Mouse (Mus musculus): ENCODE data around the gene Fyn. TPM values are rescaled to one million over a fixed set of nuclear protein-coding genes. Genes with fewer than 3 reads are reported as not detected.
A peak's percentile ranks its signal among the peaks of the same experiment; 100 is the strongest.

The Fyn gene
- polyA plus RNA-seq, 1 experiment from 2014 or later = 79.1 TPM

DNA sequence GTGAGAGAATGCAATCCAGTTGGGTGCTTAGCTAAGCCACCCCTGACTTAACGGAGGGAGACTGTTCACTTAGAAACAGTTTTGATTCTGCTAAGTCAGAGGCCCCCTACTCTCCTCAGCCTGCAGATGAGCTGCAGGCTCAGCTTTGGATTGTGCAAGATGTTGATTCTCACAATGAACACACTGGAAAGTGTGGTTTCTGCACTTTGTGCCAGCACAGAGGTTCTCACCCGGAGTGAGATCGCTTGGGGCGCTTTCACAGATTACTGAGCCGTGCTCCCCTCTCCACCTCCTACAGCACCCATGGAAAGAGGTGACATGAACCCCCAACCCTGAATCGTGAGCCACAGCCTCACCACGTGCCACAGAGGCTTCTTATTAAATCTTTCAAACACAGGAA, 100.7 kb downstream of the Fyn start:
- WGBS = 79% methylated on average over 7 of the region's 7 CpGs
- Histone ChIP-seq H3K27ac (replicated peaks) (no peak overlapping the region), H3K9me3 (no peaks in the 10 kb centered on the region), H3K27me3 (no peaks in the 10 kb centered on the region), H3K4me2 (no peak overlapping the region), H3K9ac (no peak overlapping the region), H3K4me1 (replicated peaks) (peaks cover 38% of the 10 kb centered on the region), H3K36me3 (no peaks in the 10 kb centered on the region), H3K4me3 (no peak overlapping the region)
- no peak for ATAC-seq (ENCODE audit: low FRiP score, low read depth)

DNA sequence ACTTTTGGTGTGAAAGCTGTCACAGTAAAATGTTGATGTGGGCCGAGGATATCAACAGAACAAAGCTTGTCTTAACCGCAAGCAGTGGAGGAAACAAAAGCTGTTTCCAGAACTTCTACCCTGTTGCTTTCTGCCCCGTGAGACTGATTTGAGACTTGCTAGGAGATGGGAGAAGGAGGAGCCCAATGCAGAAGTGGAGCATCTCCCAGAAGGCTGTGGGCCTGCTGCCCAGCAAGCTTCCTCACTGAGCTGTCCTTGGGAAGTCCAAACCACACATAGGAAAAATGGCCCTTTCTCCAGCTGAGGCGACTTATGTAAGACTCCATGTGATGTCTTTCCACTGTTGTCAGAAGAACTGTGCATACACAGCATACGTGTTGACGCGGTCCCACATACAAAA, 101.7 kb downstream of the Fyn start:
- 76% methylated on average over 7 of the region's 7 CpGs for whole genome bisulfite sequencing
- peaks cover 38% of the 10 kb centered on the region for H3K4me1 ChIP-seq (replicated peaks)
- no peak overlapping the region for H3K4me3 ChIP-seq
- H3K9me3 ChIP-seq = no peaks in the 10 kb centered on the region
- H3K36me3 ChIP-seq = no peaks in the 10 kb centered on the region
- ATAC-seq (ENCODE audit: low FRiP score, low read depth) = no peak
- H3K4me2 ChIP-seq = no peak overlapping the region
- H3K27ac ChIP-seq (replicated peaks) = no peak overlapping the region
- H3K27me3 ChIP-seq = no peaks in the 10 kb centered on the region
- no peak overlapping the region for H3K9ac ChIP-seq

DNA sequence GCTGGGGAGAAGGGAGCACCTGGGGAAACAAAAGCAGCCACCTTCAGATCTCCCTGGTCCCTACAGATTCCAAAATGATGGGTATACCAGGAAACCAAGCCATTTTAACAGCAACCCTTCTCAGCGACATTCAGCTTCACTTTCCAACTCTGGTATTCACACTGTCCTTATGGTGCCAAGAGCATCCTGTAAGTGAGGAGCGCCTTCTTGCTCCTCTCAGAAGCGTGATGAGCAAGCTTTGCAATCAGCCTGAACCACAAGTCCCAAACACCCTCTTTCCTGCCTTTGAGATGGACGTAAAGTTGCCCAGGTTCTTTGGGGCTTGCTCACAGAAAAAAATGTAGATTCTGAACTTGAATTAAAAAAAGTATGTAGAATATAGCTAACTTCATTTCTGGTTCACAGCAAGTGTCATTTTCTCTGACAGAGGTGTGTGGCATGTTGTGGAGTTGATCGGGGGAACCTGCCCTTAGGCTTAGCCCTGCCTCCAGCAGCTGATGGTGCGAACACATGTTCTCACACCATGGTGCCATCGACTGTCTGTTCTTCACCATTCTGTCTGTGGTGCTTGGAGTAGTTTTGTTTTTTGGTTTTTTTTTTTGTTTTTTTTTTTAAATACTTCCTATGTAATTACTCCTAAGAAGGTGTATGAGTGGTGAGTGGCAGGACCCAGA, 102.5 kb downstream of the Fyn start:
- Histone ChIP-seq H3K27ac (replicated peaks) (peak overlapping the region; percentile 76), H3K9ac (peak overlapping the region; percentile 6; the same call in 1 of the 2 replicates), H3K4me1 (replicated peaks) (peaks cover 34% of the 10 kb centered on the region), H3K9me3 (no peaks in the 10 kb centered on the region), H3K4me3 (no peak overlapping the region), H3K4me2 (peak overlapping the region; percentile 42; the same call in 1 of the 2 replicates), H3K36me3 (no peaks in the 10 kb centered on the region), H3K27me3 (no peaks in the 10 kb centered on the region)
- no peak for ATAC-seq (ENCODE audit: low FRiP score, low read depth)
- 65% methylated on average over 7 of the region's 7 CpGs for WGBS

DNA sequence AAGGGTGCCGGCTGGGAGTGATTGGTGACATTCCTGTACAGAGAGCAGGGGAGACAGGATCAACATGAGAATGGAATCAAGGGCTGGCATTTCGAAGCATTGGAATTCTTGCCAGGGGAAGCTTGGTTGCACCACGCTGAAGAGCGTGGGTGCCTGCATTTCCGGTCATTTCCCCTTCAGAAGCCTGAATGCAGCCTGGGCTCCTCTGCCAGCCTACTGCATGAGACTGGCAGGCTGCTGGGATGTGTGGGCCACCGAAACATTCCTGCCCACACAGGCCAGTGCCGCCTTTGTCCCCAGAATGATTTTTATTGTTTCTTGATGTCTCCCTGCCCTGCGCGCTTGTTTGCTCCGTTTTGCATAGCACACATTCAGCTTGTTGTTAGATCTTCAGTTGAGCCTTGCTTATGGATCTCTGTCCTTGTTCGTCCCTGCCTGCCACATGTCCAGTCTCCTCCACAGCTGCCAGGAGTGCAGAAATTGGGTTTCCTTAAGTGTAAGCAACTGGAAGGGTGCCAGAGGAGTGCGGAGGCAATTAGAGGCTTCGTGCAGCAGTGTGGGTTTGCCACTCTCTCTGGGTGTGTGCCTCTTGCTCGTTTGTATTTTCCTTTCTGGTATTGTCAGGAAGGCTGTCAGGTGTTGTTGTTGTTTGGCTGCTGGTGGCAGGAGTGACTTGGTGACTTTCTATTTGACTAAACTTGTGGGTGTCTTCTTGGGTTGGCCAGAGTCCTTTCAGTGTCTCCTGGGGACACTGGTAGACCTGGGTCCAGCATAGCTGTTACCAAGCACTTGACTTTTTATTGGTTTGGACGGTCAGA, 103.3 kb downstream of the Fyn start:
- H3K9ac ChIP-seq = peak overlapping the region; percentile 6
- H3K27me3 ChIP-seq = no peaks in the 10 kb centered on the region
- H3K4me3 ChIP-seq = no peak overlapping the region
- peak overlapping the region; percentile 76 for H3K27ac ChIP-seq (replicated peaks)
- no peaks in the 10 kb centered on the region for H3K36me3 ChIP-seq
- WGBS = 37% methylated on average over 15 of the region's 15 CpGs
- peak; percentile 72 for ATAC-seq (ENCODE audit: low FRiP score, low read depth)
- H3K4me1 ChIP-seq (replicated peaks) = peaks cover 33% of the 10 kb centered on the region
- peak overlapping the region; percentile 42 for H3K4me2 ChIP-seq
- no peaks in the 10 kb centered on the region for H3K9me3 ChIP-seq

DNA sequence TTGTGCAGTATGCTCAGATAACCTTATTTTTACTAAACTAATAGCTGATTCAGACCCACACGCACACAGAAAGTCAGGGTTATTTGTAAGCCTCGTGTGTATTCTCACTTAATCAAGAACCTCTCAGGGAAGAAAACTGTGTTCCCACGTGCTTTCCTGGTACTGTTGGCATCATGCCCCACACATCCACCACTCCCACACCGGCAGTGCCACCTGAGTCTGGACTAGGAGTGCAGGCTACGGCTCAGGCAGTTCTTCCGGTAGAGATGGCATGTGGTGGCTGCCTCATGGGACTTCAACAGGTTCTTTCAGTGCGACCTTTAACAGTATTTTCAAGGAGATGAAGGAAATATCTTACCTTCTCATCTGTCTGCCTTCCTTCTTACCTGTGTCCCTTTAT, 104.3 kb downstream of the Fyn start:
- H3K27me3 ChIP-seq = no peaks in the 10 kb centered on the region
- ATAC-seq (ENCODE audit: low FRiP score, low read depth) = no peak
- H3K36me3 ChIP-seq = no peaks in the 10 kb centered on the region
- no peaks in the 10 kb centered on the region for H3K9me3 ChIP-seq
- H3K9ac ChIP-seq = no peak overlapping the region
- WGBS = 53% methylated on average over 7 of the region's 7 CpGs
- no peak overlapping the region for H3K27ac ChIP-seq (replicated peaks)
- H3K4me3 ChIP-seq = no peak overlapping the region
- H3K4me2 ChIP-seq = no peak overlapping the region
- peaks cover 33% of the 10 kb centered on the region for H3K4me1 ChIP-seq (replicated peaks)

DNA sequence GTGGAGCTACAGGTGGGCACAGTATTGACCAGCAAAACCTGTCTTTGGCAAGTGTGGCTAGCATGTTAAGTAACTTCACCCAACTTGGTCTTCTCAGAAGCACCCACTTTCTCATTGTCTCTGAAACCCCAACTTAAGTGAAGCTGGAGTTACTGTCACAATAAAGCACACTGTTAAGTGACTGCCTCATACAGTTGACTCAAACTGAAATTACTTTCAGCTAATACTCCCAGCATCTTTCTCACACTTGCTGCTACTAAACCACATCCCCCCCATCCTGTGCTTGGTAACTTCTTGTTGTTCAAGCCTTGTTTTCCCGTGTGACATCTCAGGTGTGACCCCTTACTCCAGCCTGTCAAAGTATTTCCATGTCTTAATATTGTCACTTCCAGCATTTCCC, 110.7 kb downstream of the Fyn start:
- Histone ChIP-seq H3K9me3 (no peaks in the 10 kb centered on the region), H3K4me1 (replicated peaks) (peaks cover 17% of the 10 kb centered on the region), H3K4me2 (no peak overlapping the region), H3K4me3 (no peak overlapping the region), H3K9ac (no peak overlapping the region), H3K27me3 (no peaks in the 10 kb centered on the region), H3K36me3 (no peaks in the 10 kb centered on the region), H3K27ac (replicated peaks) (no peak overlapping the region)
- ATAC-seq (ENCODE audit: low FRiP score, low read depth) = no peak
- WGBS = 95% methylated on average over 1 of the region's 1 CpGs

DNA sequence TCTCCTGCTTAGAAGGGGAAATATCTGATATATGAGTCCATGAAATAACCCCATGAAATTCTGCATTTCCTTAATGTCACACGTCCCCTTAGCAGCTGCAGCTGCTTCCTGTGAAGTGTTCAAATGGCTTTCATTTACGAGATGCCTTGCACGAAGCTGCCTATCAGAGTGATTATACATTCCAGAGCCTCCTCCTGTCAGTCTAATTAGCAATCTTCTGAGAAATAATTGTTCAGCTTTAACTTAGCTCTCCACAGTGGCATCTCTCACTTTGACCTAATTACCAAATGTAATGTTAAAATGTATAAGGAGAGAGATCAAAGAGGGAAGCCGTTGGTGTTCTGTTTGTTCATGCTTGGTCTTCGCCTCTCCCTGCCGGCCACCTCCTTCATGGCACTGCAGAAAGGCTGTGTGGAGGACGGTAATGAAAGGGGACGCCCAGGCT, 115.7 kb downstream of the Fyn start:
- Histone ChIP-seq H3K9ac (no peak overlapping the region), H3K4me2 (peak overlapping the region; percentile 14), H3K4me1 (replicated peaks) (peaks cover 65% of the 10 kb centered on the region), H3K27me3 (no peaks in the 10 kb centered on the region), H3K4me3 (no peak overlapping the region), H3K36me3 (no peaks in the 10 kb centered on the region), H3K9me3 (no peaks in the 10 kb centered on the region), H3K27ac (replicated peaks) (peak overlapping the region; percentile 73)
- 6% methylated on average over 8 of the region's 8 CpGs for WGBS
- peak; percentile 28; the same call in 1 of the 2 replicates for ATAC-seq (ENCODE audit: low FRiP score, low read depth)

DNA sequence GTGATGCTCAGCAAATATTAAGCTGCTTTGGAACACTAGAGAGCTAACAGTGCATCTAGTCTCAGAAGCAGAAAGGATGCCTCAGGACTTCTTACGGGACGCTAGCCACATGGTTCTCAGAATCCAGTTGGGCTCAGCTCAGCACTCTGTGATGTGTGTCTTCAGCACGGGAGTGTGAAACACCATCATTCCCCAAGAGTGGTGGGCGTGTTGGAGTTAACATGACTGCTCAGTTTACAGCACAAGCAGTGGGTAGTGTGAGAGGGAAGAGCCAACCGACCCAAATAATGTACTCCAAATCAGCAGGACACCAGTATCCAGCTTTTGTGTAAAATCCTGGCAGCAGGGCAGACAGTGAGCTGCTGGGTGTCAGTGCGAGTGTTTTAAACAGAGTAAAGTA, 116.2 kb downstream of the Fyn start:
- Histone ChIP-seq H3K36me3 (no peaks in the 10 kb centered on the region), H3K4me2 (peak overlapping the region; percentile 14), H3K4me1 (replicated peaks) (peaks cover 67% of the 10 kb centered on the region), H3K9me3 (no peaks in the 10 kb centered on the region), H3K27ac (replicated peaks) (peak overlapping the region; percentile 73), H3K9ac (no peak overlapping the region), H3K4me3 (no peak overlapping the region), H3K27me3 (no peaks in the 10 kb centered on the region)
- ATAC-seq (ENCODE audit: low FRiP score, low read depth) = peak; percentile 35; the same call in 1 of the 2 replicates
- WGBS = 24% methylated on average over 6 of the region's 6 CpGs

DNA sequence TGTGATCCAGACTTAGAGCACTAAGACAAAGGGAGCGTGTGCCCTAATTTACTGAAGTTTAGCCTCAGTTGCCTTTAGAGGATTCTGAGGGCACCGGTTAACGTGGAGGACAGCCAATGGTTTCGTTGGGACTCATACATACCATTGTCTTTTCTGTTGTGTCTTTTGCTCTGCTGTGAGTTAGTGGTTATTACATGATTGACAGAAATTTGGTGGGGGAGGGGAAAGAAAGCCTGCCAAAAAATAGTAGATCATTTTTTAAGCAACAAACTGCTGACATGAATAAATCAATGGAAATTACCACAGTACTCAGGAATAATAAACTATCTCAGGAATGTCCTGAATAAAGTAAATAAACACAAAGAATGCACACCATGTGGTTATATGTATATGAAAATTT, 117.3 kb downstream of the Fyn start:
- H3K36me3 ChIP-seq = no peaks in the 10 kb centered on the region
- no peaks in the 10 kb centered on the region for H3K9me3 ChIP-seq
- ATAC-seq (ENCODE audit: low FRiP score, low read depth) = no peak
- H3K4me3 ChIP-seq = no peak overlapping the region
- no peak overlapping the region for H3K4me2 ChIP-seq
- peaks cover 72% of the 10 kb centered on the region for H3K4me1 ChIP-seq (replicated peaks)
- H3K27me3 ChIP-seq = no peaks in the 10 kb centered on the region
- no peak overlapping the region for H3K9ac ChIP-seq
- no peak overlapping the region for H3K27ac ChIP-seq (replicated peaks)
- whole genome bisulfite sequencing = 69% methylated on average over 4 of the region's 4 CpGs

DNA sequence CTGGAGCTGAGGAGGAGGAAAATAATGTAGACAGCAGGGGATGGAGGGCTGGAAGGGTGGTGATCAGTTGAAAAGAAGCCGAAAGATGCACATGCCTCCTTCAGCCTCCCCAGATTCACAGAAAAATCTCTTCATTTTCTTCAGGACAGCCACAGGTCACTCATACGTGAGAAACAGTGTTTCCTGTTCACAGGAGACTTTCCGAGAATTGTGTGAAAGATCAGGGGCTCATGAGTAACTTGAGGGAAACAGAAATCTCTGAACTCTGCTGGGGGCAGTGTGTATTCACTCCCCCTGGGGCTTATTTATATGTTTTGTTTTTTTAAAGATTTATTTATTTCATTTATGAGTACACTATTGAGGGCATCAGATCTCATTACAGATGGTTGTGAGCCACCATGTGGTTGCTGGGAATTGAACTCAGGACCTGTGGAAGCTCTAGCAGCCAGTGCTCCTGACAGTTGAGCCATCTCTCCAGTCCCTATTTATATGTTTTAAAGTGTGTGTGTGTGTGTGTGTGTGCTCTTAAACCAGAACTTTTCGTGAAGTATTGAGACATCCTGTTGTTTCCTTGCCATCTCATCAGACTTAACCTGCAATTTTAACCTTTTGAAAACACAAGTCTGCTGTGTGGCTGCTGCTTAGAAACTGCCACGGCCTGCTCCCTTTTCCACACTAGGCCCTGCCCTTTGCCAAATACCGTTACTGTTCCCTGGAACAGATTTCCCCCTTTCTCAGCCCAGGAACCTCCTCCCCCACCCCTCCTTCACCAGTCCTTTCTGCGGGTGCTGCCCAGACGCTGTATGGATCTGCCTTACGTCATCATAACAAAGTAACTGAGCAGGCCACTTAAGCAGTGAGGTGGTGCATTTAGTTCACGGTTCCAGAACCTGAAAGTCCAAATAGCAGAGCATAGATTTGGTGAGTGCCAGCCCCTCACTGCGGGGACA, 118.1 kb downstream of the Fyn start:
- WGBS = 39% methylated on average over 11 of the region's 11 CpGs

DNA sequence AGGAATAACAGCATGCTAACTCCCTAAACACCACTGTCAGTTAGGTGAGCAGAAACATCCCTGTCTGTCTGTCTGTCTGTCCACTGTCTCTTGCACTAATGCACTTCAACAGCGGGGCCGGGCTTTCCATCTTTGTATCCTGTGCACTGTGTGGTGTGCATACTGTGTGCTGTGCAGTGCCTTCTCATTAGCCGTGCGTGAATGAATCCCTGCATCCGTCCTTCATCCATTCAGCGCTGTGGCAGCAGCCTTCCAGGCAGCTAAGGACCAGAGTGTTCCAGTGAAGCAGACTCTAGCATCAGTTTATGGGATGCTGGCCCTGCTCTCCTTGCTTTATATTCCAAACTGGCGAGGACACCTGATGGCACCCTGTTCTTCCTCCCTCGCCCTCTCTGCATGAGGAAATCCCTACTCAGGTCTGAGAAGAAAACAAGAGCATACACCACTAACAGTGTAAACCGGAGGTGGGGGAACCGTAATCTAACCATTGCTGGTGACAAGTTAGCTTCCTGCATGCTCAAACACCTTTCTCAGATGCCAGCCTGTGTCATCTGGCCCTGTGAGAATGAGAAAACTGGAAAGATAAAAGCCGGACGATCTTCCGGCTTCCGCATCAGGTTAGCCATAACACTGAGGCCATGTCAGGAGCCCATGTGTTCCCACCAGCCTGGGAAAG, 119.2 kb downstream of the Fyn start:
- H3K27ac ChIP-seq (replicated peaks) = peak overlapping the region; percentile 66
- no peaks in the 10 kb centered on the region for H3K36me3 ChIP-seq
- peaks cover 72% of the 10 kb centered on the region for H3K4me1 ChIP-seq (replicated peaks)
- H3K4me3 ChIP-seq = no peak overlapping the region
- no peak overlapping the region for H3K4me2 ChIP-seq
- no peaks in the 10 kb centered on the region for H3K9me3 ChIP-seq
- H3K9ac ChIP-seq = no peak overlapping the region
- WGBS = 58% methylated on average over 14 of the region's 14 CpGs
- peak; percentile 55; the same call in 1 of the 2 replicates for ATAC-seq (ENCODE audit: low FRiP score, low read depth)
- H3K27me3 ChIP-seq = no peaks in the 10 kb centered on the region

More for the DNA sequence above, 118.1 kb downstream of the Fyn start:
- Histone ChIP-seq H3K4me2 (no peak overlapping the region), H3K27ac (replicated peaks) (peak overlapping the region; percentile 66), H3K36me3 (no peaks in the 10 kb centered on the region), H3K4me1 (replicated peaks) (peaks cover 71% of the 10 kb centered on the region), H3K4me3 (no peak overlapping the region), H3K27me3 (no peaks in the 10 kb centered on the region), H3K9ac (no peak overlapping the region), H3K9me3 (no peaks in the 10 kb centered on the region)
- no peak for ATAC-seq (ENCODE audit: low FRiP score, low read depth)

Data from hindbrain, embryonic 15.5 days (tissue).